Mouse (Mus musculus): ENCODE results near the gene Gm28048. TPM values are rescaled to one million over a fixed set of nuclear protein-coding genes. Genes with fewer than 3 reads are reported as not detected.
A peak's percentile ranks its signal among the peaks of the same experiment; 100 is the strongest.

Gm28048 gene
- total and polyA plus RNA-seq, 2 experiments from 2014 or later = 3.4 TPM; not detected in 1

GRCm38 (mm10) chr11:22844754-22845718 is 136.9 kb downstream of the Gm28048 start:
- TF ChIP-seq CTCF (IDR thresholded peaks at IDR 0.05; ENCODE audit: low read depth) = no peak
- H3K27ac ChIP-seq = no peak overlapping the region
- 90% methylated on average over 4 of the region's 4 CpGs for WGBS
- no peak overlapping the region for H3K9ac ChIP-seq (replicated peaks; ENCODE audit: low read length)
- DNase-seq (ENCODE audit: low spot score) = no peak
- H3K9me3 ChIP-seq (ENCODE audit: low read length) = no peaks in the 10 kb centered on the region
- no peak for ATAC-seq
- H3K4me2 ChIP-seq (ENCODE audit: low read depth, low read length) = no peak overlapping the region
- H3K4me1 ChIP-seq (ENCODE audit: insufficient read depth, low read length) = peaks cover 11% of the 10 kb centered on the region; the same call in 1 of the 2 replicates
- H3K27me3 ChIP-seq (ENCODE audit: insufficient read depth, low read length) = no peaks in the 10 kb centered on the region
- no peak overlapping the region for H3K4me3 ChIP-seq (ENCODE audit: low read length)
- H3K36me3 ChIP-seq (ENCODE audit: insufficient read depth, low read length) = no peaks in the 10 kb centered on the region

GRCm38 (mm10) chr11:22839456-22839855 is 142.4 kb downstream of the Gm28048 start:
- Histone ChIP-seq H3K27me3 (ENCODE audit: insufficient read depth, low read length) (no peaks in the 10 kb centered on the region), H3K9me3 (ENCODE audit: low read length) (no peaks in the 10 kb centered on the region), H3K9ac (replicated peaks; ENCODE audit: low read length) (no peak overlapping the region), H3K36me3 (ENCODE audit: insufficient read depth, low read length) (no peaks in the 10 kb centered on the region), H3K4me3 (ENCODE audit: low read length) (no peak overlapping the region), H3K4me1 (ENCODE audit: insufficient read depth, low read length) (no peaks in the 10 kb centered on the region), H3K4me2 (ENCODE audit: low read depth, low read length) (no peak overlapping the region), H3K27ac (no peak overlapping the region; the same call in 1 of the 2 replicates)
- WGBS = 66% methylated on average over 3 of the region's 3 CpGs
- TF ChIP-seq CTCF (IDR thresholded peaks at IDR 0.05; ENCODE audit: low read depth) = no peak
- ATAC-seq (no peak), DNase-seq (ENCODE audit: low spot score) (no peak)

- no peak overlapping the region for H3K4me2 ChIP-seq (ENCODE audit: low read depth, low read length)
- H3K36me3 ChIP-seq (ENCODE audit: insufficient read depth, low read length) = no peaks in the 10 kb centered on the region
- 68% methylated on average over 1 of the region's 1 CpGs for WGBS
- DNase-seq (ENCODE audit: low spot score) (no peak), ATAC-seq (no peak)
- no peak for TF ChIP-seq CTCF (IDR thresholded peaks at IDR 0.05; ENCODE audit: low read depth)
- no peaks in the 10 kb centered on the region for H3K9me3 ChIP-seq (ENCODE audit: low read length)
- no peaks in the 10 kb centered on the region for H3K27me3 ChIP-seq (ENCODE audit: insufficient read depth, low read length)
- no peak overlapping the region for H3K27ac ChIP-seq
- H3K9ac ChIP-seq (replicated peaks; ENCODE audit: low read length) = no peak overlapping the region
- H3K4me3 ChIP-seq (ENCODE audit: low read length) = no peak overlapping the region
- no peaks in the 10 kb centered on the region for H3K4me1 ChIP-seq (ENCODE audit: insufficient read depth, low read length)
These were observed 143.5 kb downstream of the Gm28048 start for GRCm38 (mm10) chr11:22838361-22838760.

- Histone ChIP-seq H3K36me3 (ENCODE audit: insufficient read depth, low read length) (no peaks in the 10 kb centered on the region), H3K9me3 (ENCODE audit: low read length) (no peaks in the 10 kb centered on the region), H3K4me1 (ENCODE audit: insufficient read depth, low read length) (no peaks in the 10 kb centered on the region), H3K9ac (replicated peaks; ENCODE audit: low read length) (no peak overlapping the region), H3K4me3 (ENCODE audit: low read length) (no peak overlapping the region), H3K4me2 (ENCODE audit: low read depth, low read length) (no peak overlapping the region), H3K27ac (no peak overlapping the region), H3K27me3 (ENCODE audit: insufficient read depth, low read length) (no peaks in the 10 kb centered on the region)
- ATAC-seq (no peak), DNase-seq (ENCODE audit: low spot score) (no peak)
- TF ChIP-seq CTCF (IDR thresholded peaks at IDR 0.05; ENCODE audit: low read depth) = no peak
- 95% methylated on average over 10 of the region's 10 CpGs for WGBS
These were observed 145.6 kb downstream of the Gm28048 start for GRCm38 (mm10) chr11:22836269-22836668.

GRCm38 (mm10) chr11:22832600-22832999 is 149.3 kb downstream of the Gm28048 start:
- no peak for TF ChIP-seq CTCF (IDR thresholded peaks at IDR 0.05; ENCODE audit: low read depth)
- WGBS = 80% methylated on average over 4 of the region's 4 CpGs

GRCm38 (mm10) chr11:22831916-22832315 is 150.0 kb downstream of the Gm28048 start:
- H3K27ac ChIP-seq = no peak overlapping the region
- H3K4me2 ChIP-seq (ENCODE audit: low read depth, low read length) = no peak overlapping the region
- 86% methylated on average over 11 of the region's 11 CpGs for WGBS
- H3K9ac ChIP-seq (replicated peaks; ENCODE audit: low read length) = no peak overlapping the region
- ATAC-seq = no peak
- no peak overlapping the region for H3K4me3 ChIP-seq (ENCODE audit: low read length)
- no peaks in the 10 kb centered on the region for H3K27me3 ChIP-seq (ENCODE audit: insufficient read depth, low read length)
- DNase-seq (ENCODE audit: low spot score) = no peak
- H3K36me3 ChIP-seq (ENCODE audit: insufficient read depth, low read length) = no peaks in the 10 kb centered on the region
- no peak for TF ChIP-seq CTCF (IDR thresholded peaks at IDR 0.05; ENCODE audit: low read depth)
- no peaks in the 10 kb centered on the region for H3K9me3 ChIP-seq (ENCODE audit: low read length)
- no peaks in the 10 kb centered on the region for H3K4me1 ChIP-seq (ENCODE audit: insufficient read depth, low read length)

More at GRCm38 (mm10) chr11:22832600-22832999, 149.3 kb downstream of the Gm28048 start:
- Histone ChIP-seq H3K27me3 (ENCODE audit: insufficient read depth, low read length) (no peaks in the 10 kb centered on the region), H3K4me1 (ENCODE audit: insufficient read depth, low read length) (no peaks in the 10 kb centered on the region), H3K4me3 (ENCODE audit: low read length) (no peak overlapping the region), H3K9me3 (ENCODE audit: low read length) (no peaks in the 10 kb centered on the region), H3K27ac (no peak overlapping the region), H3K9ac (replicated peaks; ENCODE audit: low read length) (no peak overlapping the region), H3K4me2 (ENCODE audit: low read depth, low read length) (no peak overlapping the region), H3K36me3 (ENCODE audit: insufficient read depth, low read length) (no peaks in the 10 kb centered on the region)
- no peak for DNase-seq (ENCODE audit: low spot score)
- ATAC-seq = no peak

DNA sequence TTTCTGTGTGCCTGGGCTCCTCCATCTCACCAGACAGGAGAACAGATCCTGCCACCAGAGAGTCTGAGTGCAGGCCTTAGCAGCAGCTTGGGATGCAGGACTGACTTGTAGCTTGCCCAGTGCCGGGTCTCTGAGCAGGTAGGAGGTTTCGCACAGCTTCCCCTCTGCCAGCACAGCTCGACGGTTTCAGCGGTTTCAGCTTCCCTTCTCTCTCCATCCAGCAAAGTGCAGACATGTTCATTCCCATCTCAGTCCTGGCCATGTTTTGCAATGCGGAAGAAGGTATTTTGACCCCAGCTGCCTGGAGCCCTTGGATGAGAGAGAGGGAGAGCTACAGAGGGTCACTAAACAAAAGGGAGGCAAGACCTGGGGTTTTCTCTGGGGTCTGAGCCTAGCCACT is 151.2 kb downstream of the Gm28048 start:
- no peak for ATAC-seq
- no peak overlapping the region for H3K4me2 ChIP-seq (ENCODE audit: low read depth, low read length)
- peak overlapping the region; percentile 20; the same call in 1 of the 2 replicates for H3K27ac ChIP-seq
- H3K9me3 ChIP-seq (ENCODE audit: low read length) = no peaks in the 10 kb centered on the region
- no peak for DNase-seq (ENCODE audit: low spot score)
- no peaks in the 10 kb centered on the region for H3K27me3 ChIP-seq (ENCODE audit: insufficient read depth, low read length)
- no peak overlapping the region for H3K9ac ChIP-seq (replicated peaks; ENCODE audit: low read length)
- WGBS = 75% methylated on average over 6 of the region's 6 CpGs
- H3K4me1 ChIP-seq (ENCODE audit: insufficient read depth, low read length) = no peaks in the 10 kb centered on the region
- H3K36me3 ChIP-seq (ENCODE audit: insufficient read depth, low read length) = no peaks in the 10 kb centered on the region
- TF ChIP-seq CTCF (IDR thresholded peaks at IDR 0.05; ENCODE audit: low read depth) = no peak
- H3K4me3 ChIP-seq (ENCODE audit: low read length) = no peak overlapping the region
